Mouse (Mus musculus): ENCODE measurements around the gene Tcaf3.

Gene Tcaf3

DNA sequence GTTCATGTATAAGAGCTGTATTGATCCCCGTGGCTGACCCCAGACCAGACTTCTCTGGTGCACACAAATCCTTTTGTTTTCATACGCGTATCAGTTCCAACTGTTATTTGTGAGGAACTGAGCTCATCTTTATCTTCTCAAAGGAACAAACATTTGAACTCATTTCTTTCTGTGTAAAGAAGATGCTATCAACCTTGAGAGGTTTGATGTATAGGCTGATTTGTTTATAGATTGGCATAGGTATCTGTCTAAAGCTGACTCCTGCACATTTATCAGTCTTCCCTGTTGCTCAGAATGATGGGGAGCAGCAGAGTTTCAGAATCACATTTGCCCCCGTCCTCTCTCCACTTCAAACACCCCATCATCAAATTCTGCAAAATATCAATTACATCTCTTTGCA lies at the start of gene Tcaf3:
TSS of gene Tcaf3 (minus strand) at position 101 of the 400 bp plus-strand sequence.
- no peak for DNase-seq (ENCODE audit: low spot score)

DNA sequence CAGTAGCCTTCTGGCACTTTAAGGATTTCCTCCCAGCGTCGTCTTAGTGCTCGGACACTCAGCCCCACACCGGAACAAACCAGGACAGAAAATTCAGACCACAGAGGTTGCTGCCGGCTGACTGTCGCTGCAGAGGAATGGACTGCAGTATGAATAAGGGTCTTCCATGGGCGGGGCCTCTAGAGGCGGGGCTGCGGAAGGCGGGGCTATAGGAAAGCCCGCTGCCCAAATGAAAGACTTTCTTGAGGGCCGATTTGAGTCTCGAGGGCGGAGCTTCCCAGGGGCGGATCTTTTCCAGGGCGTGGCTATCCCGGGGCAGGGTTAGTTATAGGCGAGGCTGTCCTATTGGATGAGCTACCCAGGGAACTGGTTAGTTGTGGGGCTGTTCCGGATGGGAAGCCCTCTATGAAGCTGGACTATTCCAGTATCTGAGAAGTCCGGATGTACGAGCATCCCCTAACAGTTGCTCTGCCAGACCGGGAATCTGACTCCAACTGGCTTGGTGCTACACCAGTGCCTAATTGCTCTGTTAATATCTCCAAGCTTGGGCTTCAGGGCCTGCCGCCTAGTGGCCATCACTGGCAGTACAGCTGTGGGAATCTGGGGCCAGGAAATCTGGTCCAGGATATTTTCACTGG lies 47.5 kb upstream of the Tcaf3 start, which contains the start of gene Tcaf2:
TSS of gene Tcaf2 (minus strand) at position 343 of the 638 bp plus-strand sequence.
- DNase-seq (ENCODE audit: low spot score): peak; percentile 81

DNA sequence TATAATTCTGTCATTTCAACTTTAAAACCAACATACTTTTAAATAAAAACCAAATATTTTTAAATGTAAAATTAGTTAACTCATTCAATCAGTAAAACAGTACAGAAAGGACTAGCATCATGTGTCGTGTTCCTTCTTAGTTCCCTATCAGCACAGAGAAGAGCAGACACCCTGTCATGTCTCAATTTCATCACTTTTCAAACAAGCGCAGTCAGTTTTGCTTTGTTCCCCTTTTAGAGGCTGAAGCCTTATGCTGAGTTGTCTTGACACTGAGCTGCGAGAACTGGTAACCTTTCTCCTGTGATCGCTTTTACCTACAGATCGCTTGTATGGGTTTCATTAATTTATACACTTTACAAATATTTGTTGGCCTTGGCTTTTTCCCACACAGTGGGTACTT lies 36.9 kb upstream of the Tcaf3 start:
- DNase-seq (ENCODE audit: low spot score): no peak

DNA sequence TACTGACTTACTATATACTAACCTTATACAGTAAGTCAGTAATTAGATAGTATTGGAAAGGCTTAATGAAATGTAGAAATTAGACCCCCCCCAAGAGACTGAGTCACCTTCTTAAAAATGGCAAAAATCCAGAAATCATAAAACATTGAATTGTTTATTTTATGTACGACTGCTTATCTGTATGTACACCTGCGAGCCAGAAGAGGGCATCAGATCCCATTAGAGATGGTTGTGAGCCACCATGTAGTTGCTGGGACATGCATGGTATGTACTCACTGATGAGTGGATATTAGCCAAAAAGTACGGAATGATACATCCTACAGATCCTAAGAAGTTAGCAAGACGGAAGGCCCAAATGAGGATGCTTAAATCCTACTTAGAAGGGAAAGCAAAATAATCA lies 33.9 kb upstream of the Tcaf3 start:
- DNase-seq (ENCODE audit: low spot score): no peak

DNA sequence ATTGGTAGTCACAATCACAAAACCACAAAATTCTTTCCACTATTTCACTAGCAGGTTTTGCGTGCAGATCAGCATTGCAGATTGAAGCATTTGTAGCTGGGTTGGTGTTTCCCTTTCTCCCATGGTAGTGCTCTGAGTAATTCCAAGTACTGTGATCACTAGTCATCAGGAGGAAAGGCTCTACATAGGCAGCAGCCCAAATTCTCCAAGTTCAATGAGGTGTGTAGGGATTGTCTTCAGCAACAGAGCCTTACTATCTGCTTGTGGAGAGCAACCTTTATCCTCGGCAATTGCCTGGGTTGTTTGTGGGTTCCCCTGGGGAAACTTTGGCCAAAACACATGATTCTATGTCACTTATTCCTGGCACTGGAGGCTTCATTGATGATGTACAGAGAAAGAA lies 19.4 kb upstream of the Tcaf3 start:
- DNase-seq (ENCODE audit: low spot score): no peak

DNA sequence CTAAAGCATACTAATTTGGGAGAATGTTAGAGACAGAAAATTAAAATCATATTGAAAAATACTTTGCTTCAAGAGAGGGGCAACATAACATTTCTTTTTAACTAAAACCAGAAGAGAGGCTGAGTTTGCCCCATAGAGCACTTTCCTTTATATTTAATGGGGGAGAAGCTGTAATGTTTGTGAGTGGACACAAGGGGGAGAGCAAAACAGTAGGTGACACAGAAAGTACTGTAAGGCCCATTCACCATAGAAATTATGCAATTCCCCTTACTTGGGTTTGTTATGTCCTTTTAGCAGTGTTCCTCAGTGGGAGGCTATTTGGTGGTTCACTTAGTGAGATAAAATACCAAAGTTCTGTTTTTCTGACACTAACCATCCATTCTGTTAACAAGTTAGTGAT lies 14.7 kb upstream of the Tcaf3 start:
- no peak for DNase-seq (ENCODE audit: low spot score)

DNA sequence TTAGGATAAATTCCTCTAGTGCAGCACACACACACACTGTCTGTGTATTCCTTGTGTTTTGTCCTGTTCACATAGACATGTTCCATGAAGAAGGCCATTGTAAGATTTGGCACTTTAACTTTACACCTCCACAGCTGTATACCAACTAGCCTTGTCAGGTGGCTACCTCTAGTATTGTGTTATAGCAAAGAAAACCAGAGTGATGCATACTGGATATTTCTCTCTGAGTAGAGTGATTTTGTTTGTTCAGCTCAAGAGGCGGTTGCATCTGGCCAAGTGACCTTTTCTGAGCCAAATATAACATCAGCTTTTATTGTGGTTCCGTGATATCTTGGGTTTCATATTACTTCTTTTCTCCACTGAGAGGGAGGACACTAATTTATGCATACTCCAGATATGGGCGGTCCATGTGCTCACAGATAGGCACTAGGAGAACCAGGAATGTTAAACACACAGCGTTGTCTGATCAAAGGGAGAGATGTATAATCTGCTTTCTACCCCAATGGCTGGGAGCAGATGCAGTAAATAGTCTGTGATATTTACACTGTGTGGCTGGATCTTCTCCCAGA lies 13.5 kb upstream of the Tcaf3 start:
- DNase-seq (ENCODE audit: low spot score): no peak

DNA sequence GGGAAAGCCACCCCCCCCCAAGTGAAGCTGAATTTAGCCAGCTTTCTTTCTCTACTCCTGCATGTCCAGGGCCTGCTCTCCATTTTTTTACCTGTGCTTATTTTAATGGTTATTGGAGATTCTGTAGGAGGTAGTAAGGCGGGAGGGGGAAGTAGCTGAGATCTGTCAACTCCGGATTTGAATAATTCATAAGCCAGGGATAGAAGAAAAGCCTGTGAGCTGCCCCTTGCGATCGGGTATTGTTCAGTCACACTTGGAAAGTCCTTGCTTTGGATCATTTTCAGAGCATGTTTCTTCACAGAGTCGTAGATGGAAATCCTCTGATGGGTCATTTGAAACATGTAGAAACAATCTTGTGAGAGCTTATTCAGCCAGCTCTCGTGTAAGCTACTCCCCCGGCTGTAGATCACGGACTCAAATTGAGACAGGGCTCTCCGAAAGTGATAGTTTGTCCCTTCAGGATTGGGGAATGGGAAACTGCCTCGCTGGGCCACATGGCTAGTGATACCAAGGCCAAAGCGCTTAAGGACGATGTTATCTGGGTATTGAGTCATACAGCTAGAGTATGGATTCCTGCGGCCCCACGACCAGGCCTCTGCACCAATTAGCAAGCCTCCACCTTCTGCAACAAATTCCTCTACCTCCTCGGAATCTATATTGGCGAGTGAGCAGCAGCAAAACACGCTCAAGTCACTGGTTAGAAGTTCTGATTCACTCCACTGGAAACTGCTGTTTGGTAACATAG lies 4.2 kb downstream of the Tcaf3 start:
- no peak for DNase-seq (ENCODE audit: low spot score)

DNA sequence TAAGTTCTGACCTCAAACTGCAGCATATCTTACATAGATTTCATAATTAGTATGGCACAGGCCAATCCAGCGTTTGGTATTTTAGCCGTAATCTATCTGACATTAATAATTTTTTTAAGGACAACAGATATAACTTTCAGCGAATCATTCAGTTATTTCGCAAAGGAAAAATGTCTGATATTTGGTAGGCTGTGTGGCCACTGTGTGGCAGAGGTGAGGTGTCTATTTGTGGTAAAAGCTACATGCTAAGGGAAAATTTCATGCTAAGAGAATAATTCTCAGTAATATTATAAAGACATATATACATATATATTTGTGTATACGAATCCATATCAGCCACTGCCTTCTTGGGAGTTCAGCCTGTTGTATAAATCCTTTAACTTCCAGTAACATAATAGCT lies 10.9 kb downstream of the Tcaf3 start:
- DNase-seq (ENCODE audit: low spot score): no peak

DNA sequence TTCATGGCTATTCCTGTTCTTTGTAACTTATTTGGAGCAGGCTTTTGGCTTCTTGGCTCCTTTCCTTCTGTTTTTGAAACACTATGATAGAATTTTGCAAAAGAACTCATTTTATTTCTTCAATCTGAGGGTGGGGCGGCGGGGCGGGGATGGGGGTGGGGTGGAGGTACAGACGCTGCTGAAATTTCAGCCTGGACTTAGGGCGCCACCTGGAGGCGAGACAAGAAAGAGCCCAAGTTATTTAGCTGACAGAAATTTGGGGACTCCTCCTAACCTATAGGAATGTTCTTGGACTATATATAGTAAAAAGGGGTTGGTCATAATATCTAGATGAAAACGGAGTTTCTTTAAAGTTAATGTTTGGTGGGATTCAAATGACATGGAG lies 14.0 kb downstream of the Tcaf3 start:
- DNase-seq (ENCODE audit: low spot score): peak; percentile 21

DNA sequence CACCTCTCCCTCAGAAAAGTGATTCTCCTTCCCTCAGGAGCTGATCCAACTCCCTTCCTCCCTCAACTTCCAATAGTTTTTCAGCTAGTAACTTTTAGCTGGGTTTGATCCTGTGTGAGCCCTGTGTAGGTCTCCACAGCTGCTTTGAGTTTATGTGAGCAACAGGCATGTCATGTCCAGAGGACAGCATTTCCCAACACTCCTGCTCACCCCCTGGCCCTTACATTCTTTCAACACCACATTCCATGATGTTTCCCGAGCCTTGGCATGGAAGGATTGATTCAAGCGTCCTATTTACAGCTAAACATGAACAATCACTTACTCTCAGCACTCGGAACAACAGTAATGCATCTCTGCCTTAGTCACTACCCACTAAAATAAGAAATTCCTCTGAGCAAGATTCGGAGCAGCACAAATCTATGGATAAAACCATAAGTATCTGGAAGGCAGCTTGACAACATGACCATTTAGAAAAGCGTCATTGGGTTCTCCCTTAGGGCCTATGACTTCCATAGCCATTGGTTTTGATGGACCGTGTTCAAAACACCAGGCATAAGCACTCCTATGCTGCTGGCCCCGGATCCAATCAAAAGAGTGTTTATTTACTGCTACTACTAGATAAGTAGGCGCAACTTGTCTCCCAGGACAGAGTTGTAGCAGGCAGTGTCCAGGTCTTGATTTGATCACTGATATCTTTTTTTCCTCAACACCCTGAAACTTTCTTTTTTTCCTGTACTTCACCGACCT lies 14.6 kb downstream of the Tcaf3 start:
- no peak for DNase-seq (ENCODE audit: low spot score)

DNA sequence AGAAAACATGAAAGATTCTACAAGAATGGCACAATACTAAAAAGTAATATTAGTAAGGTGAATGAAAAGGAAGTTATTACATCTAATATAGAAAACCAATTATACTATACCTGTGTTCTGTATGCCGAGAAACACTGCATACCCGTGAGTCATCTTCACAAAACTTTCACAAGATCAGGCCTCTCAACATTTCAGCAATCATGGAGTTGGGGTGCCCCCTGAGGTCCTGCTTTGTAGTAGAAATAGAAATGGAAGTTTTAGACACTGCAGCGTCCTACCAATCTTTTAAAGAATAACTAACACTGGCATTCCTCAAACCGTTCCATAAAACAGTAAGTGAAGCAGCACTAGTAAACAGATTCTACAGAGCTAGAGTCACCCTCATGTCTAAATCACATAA lies 18.8 kb downstream of the Tcaf3 start:
- no peak for DNase-seq (ENCODE audit: low spot score)

DNA sequence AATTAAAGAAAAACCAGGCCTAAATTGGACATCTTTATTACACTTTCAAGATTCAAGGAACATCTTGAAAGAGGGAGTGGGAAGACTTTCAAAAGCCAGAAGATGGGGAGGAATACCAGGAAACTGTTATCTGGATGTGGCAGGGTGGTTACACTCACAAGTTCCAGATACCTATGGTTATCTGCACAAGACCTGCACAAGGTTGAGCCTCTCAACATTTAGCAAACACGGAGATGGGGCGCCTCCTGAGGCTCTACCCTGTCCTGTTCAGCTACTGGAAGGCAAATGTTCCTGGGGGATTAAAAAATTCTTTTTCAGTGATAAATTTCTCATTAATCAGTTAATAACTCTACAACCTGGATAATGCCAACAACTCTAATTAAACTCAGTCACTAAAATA lies 20.1 kb downstream of the Tcaf3 start:
- no peak for DNase-seq (ENCODE audit: low spot score)

DNA sequence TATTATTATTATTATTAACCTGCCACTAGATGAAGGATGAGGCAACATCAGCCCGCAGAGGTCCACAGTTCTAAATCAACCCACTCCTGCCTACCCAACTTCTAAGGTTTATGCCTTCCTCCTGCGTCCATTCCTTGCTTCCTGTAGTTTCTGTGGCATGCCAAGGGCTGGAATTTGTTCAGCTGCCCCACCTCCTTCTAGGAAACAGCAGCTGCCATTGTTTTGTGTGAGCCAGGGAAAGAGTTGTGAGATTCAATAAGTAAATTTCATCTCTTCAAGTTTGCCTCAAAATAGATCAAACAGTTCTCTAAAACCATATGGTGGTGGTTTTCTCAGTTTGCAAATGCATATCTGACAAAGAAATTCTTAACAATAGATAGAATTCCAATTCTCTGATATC lies 29.3 kb downstream of the Tcaf3 start:
- no peak for DNase-seq (ENCODE audit: low spot score)

DNA sequence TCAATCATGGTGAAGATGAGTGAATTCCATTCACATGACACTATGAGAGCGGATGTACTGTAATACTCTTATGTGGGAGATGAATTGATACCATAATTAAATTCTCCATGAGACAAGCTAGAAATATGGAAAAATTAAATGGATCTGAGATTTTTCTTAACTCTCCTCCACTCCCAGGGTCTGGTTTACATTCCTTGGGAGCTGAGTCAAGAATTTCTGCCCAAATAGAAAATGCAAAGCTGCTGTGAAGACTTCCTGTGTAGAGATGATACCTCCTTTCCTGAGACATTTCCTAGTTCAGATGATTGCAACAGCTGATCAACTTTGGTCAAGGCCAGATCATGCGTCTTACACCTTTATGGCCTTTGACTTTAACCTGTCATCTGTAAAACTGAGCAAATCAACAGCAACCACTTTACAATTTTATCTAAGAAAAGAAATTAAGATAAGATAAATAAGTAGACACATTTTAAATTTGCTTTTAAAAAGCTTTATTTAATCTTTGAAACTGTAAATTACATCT lies 31.4 kb downstream of the Tcaf3 start:
- DNase-seq (ENCODE audit: low spot score): no peak

DNA sequence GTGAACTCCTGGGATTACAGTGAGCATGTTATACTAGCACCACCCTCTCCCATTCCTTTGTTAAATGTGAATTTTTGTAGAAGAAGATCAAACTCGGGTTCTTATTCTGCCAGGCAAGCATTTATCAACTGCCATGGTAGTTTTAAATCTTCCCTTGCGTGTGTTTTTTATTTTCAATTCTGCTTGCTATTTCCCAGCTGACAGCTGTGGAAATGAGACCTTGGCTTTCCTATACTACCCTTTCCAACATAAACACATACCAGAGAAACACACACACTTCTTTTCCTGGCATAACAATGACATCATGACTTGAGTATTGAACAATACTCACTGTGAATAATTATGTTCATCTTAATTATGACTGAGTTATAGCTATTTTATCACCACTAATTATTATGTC lies 35.2 kb downstream of the Tcaf3 start:
- no peak for DNase-seq (ENCODE audit: low spot score)

DNA sequence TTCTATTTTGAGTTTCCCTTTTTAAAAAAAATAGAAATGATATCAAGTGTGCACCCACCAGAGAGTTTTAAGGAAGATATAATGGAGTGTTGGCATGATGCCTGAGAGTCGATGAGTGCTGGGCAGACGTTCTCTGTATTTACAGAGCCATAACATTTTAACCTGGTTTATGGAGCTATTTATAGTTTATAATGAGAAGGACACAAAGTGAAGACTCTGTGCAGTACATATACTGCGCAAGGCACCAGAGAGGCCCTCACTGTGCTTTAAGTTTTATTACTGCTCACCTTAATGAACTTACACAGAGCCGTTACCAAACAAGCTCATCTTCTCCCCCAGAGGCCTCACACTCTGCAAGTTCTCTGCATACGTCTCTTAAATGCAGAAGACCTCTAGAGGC lies 36.6 kb downstream of the Tcaf3 start:
- no peak for DNase-seq (ENCODE audit: low spot score)

DNA sequence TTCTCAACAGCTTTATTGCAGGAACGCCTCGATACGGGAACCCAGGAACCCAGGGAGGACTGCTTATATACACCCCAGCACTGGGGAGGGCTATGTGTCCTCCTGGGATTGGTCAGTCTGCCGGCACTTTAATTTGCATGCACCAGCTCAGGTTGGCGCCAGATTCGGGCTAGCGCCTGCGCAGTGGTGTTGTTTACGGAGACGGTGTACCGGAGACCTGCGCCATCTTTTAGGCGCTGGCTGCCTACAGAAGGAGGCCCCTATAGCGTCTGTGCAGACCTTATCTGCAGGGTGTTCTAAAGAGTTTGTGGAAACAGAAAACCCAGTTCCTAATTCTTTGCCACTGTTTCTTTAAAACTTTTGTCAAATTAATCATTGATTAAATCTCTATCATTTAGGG lies 38.9 kb downstream of the Tcaf3 start:
- DNase-seq (ENCODE audit: low spot score): peak; percentile 74

DNA sequence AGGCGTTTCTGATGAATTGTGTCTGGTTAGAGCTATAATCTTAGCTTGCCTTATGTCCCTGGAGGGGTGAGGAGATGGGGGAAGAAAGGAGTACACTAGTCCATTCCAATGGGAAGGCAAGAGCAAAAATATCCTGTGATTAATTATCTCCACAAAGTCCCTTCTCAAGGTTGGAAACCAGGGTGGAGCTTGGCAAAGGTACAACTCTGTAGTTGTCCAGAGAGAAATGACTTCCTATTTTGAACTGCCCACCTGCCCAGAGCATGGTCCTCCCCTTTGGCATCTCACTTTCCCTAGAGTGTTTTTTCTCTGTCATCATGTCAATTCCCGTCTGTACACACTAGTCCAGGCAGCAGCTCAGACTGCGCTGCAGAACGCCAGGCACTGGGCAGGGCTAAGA lies 50.0 kb downstream of the Tcaf3 start, which contains the start of gene Olfr455:
TSS of gene Olfr455 (minus strand) at position 127 of the 400 bp plus-strand sequence.
- DNase-seq (ENCODE audit: low spot score): no peak

DNA sequence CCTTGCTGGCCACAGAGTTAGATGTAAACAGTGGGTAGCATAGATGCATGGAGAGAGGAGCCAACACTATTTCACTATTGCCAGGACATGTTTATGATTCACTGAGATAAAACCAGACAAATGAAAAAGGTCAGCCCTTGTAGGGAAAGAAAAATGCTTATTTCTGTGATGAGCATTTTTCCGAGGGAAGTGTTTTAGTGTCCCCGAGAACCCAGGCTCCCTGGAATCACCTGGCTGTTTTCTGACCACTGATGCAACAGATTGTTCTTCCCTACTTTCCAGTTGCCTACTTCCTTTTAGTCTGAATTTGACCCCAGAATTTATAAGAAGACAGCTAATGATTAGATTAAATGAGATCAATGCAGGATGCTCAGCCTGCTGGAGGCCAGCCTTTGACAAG lies 51.3 kb downstream of the Tcaf3 start:
- no peak for DNase-seq (ENCODE audit: low spot score)

DNA sequence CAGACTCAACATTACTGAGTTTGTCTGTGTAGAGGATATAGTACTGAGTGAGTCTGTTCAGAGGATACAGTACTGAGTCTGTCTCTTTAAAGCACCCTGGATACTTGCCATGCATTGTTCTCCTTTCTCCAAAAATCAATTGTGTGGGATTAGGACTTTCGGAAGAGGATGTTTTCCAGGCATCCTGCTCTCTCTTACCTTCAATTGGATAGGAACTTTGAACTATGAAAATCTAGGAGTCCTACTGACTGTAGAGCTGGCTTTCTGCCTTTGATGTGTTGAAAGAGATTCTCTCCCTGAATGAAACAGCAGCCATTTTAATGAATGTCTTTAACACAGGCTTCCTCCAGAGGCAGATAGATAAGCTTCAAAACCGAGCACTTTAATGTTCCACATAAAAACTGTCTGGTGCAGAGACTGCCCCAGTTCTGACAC lies 52.0 kb downstream of the Tcaf3 start:
- no peak for DNase-seq (ENCODE audit: low spot score)

DNA sequence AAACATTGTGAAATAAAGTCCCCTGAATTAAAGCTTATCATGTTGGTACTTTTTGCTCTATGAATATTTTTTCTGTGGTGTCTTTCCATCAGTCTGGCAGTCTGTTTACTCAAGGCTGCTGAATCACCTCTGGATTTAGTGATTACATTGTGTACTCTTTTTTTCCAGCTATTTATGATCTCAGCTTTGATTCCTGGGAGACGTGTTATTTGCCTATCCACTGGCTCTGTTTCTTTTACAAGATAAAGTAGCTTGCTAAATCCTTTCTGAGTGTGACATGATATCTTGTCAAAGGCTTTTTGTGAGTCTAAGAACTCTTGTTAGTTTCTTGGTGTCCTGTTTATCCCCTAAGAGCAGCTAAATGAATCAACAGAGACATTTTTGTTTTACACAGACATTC lies 52.6 kb downstream of the Tcaf3 start:
- DNase-seq (ENCODE audit: low spot score): no peak

Data from testis, postnatal 14 days (tissue).